Mouse (Mus musculus): Measurements from ENCODE around the gene Atg5.

- TF ChIP-seq CTCF (IDR thresholded peaks at IDR 0.05; ENCODE audit: borderline replicate concordance, control insufficient read depth, extremely low read depth, insufficient read depth, low read length, poor library complexity) (no peak), POLR2A (IDR thresholded peaks at IDR 0.05; ENCODE audit: control insufficient read depth, extremely low read depth, insufficient read depth, low read length, poor library complexity) (no peak)
Observed at GRCm38 (mm10) chr10:44339326-44339725, 71.2 kb downstream of the Atg5 start.

All from thymus, adult 2 months (tissue).